ENCODE assay signal across 15 mouse cellular contexts in the genomic region with DNA sequence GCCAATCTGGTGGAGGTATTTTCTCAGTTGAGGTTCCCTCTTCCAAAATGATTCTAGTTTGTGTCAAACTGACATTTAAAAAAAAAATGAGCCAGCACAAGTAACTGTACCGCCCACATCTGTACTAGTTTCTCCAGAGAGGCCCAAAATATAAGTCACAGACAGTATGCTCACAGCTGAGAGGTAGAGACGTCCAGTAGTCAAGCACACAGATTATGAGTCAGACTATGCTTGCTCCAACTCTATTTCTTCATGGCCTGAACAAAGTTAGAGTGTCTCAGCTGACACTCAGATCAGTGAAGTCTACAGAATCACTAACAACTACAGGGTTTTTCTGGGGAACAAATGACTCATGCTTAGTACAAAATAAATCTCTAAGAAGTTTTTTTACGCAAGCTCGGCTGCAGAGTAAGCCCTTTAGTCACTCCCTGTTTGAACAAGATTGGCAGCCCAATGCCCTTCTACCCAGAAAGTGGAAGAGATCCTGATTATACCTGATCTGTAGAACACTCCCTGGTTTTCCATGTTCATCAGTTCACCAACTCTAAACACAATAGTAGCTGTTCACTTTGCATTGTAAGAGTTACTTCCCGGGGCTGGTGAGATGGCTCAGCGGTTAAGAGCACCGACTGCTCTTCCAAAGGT.
A peak's percentile ranks its signal among the peaks of the same experiment; 100 is the strongest.
DNase-seq lines count a peak whose midpoint lies in the region; ATAC-seq lines count a peak whose summit lies in the region.
"Had no signal": no experiment of that assay in that cellular context is flagged by ENCODE, and none has a peak within 500 bp of the region (broad histone marks: within the 10 kb centered on the region; RNA-seq: fewer than 3 reads in every experiment).

No protein-coding gene starts in this region.

- DNase-seq in layer of hippocampus, adult 18-20 months (ENCODE audit: low spot score in 2 of 2): peak; percentile 25 to 72
- no peak for DNase-seq in layer of hippocampus, postnatal 14 days (ENCODE audit: low spot score in 2 of 2)
- DNase-seq in 416B (ENCODE audit: low read depth): peak; percentile 20
- peak; percentile 12 for DNase-seq in adrenal gland, postnatal 10 days
- peak; percentile 38 to 47 for DNase-seq in left cerebral cortex, postnatal 36 days (ENCODE audit: low spot score in 2 of 2)
- no peak for DNase-seq in c-Kit-positive CD71-positive TER-119-positive erythroid progenitor cells, embryonic 14.5 days (ENCODE audit: low spot score)
- DNase-seq: cerebellum, postnatal 14 days; kidney, adult 8-10 months; lung, embryonic 14.5 days; spleen, adult 18-20 months had no signal

- ATAC-seq in midbrain, embryonic 13.5 days: no peak
- ATAC-seq: forebrain, embryonic 14.5 days; hindbrain, embryonic 16.5 days had no signal

- peaks cover 10% of the 10 kb centered on the region for H3K9me3 ChIP-seq in midbrain, embryonic 13.5 days
- H3K9me3 ChIP-seq: embryonic facial prominence, embryonic 12.5 days; limb, embryonic 15.5 days had no signal

- no peak overlapping the region for H3K27ac ChIP-seq in midbrain, embryonic 13.5 days
- H3K27ac ChIP-seq: embryonic facial prominence, embryonic 12.5 days; limb, embryonic 15.5 days had no signal

- 92% methylated on average over 7 of the region's 7 CpGs for WGBS in midbrain, embryonic 13.5 days

- no peaks in the 10 kb centered on the region for H3K27me3 ChIP-seq in midbrain, embryonic 13.5 days
- H3K27me3 ChIP-seq: embryonic facial prominence, embryonic 12.5 days; limb, embryonic 15.5 days had no signal

- no peak overlapping the region for H3K4me2 ChIP-seq in midbrain, embryonic 13.5 days (replicated peaks)
- H3K4me2 ChIP-seq: embryonic facial prominence, embryonic 12.5 days; limb, embryonic 15.5 days; lung, embryonic 14.5 days had no signal

- no peak overlapping the region for H3K4me3 ChIP-seq in midbrain, embryonic 13.5 days (replicated peaks)
- H3K4me3 ChIP-seq: embryonic facial prominence, embryonic 12.5 days; limb, embryonic 15.5 days had no signal

- no peaks in the 10 kb centered on the region for H3K36me3 ChIP-seq in midbrain, embryonic 13.5 days
- H3K36me3 ChIP-seq: embryonic facial prominence, embryonic 12.5 days; limb, embryonic 15.5 days had no signal

- no peaks in the 10 kb centered on the region for H3K4me1 ChIP-seq in midbrain, embryonic 13.5 days (replicated peaks)
- H3K4me1 ChIP-seq: embryonic facial prominence, embryonic 12.5 days; limb, embryonic 15.5 days had no signal

- no peak overlapping the region for H3K9ac ChIP-seq in midbrain, embryonic 13.5 days (replicated peaks)
- H3K9ac ChIP-seq: embryonic facial prominence, embryonic 12.5 days; limb, embryonic 15.5 days; lung, embryonic 14.5 days had no signal

- intact Hi-C loops in left cerebral cortex, postnatal 36 days (cut with DNase I): loop anchor here (5.0 kb wide), 1 partner anchor 68 kb away; no protein-coding TSS in a partner anchor

Comparison
In these comparisons a context has a peak if more than half of its experiments do, and no peak if none do; other contexts are left out.
1. DNase-seq: peak in layer of hippocampus, adult 18-20 months (2 of 2), 416B (single experiment), adrenal gland, postnatal 10 days (single experiment) and left cerebral cortex, postnatal 36 days (2 of 2); none in layer of hippocampus, postnatal 14 days (0 of 2) and c-Kit-positive CD71-positive TER-119-positive erythroid progenitor cells, embryonic 14.5 days (single experiment).